Mouse (Mus musculus) cerebellum, adult 2 months (tissue): ENCODE measurements at regions not wholly inside any gene's neighbourhood (a gene's known extent, or its start where the extent isn't known, plus 50 kb on each side); places are given as distances from the start of the nearest gene placed in this dataset.

Source experiments
- CTCF ChIP-seq: fragments of 200-500 bp; IDR thresholded peaks from 2 replicates; pipeline ENCODE4 v1.5.1; 2011; ENCODE audit warnings: low read depth, mild to moderate bottlenecking, control low read depth, low read length, moderate library complexity, borderline replicate concordance; ENCODE audit not compliant: insufficient read depth
- POLR2A ChIP-seq: fragments of 200-500 bp; IDR thresholded peaks from 2 replicates; pipeline ENCODE4 v1.6.1; 2011; ENCODE audit warnings: low read length, control low read depth, borderline replicate concordance; ENCODE audit not compliant: insufficient read depth

GRCm38 (mm10) chr5:91740159-91740537, 222.7 kb downstream of the Rchy1 start:
- TF ChIP-seq CTCF (no peak), POLR2A (no peak)
